Mouse (Mus musculus): ENCODE measurements around the gene Dnmt1.

DNA sequence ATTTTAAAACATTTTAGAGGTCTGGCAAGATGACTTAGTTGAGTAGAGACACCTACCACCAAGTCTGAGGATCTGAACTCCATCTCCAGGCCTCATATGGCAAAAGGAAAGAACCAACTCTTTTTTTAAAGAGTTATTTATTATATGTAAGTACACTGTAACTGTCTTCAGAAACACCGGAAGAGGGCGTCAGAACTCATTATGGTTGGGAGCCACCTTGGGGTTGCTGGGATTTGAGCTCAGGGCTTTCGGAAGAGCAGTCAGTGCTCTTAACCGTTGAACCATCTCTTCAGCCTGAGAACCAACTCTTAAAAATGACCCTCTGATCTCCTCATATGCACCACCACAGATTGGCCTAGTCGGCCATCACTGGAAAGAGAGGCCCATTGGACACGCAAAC is 72.5 kb downstream of the Dnmt1 start:
- TF ChIP-seq CTCF (IDR thresholded peaks at IDR 0.05; ENCODE audit: control insufficient read depth, insufficient read depth, insufficient replicate concordance, low read depth, low read length) (no peak), POLR2A (IDR thresholded peaks at IDR 0.05; ENCODE audit: control insufficient read depth, low read depth, low read length) (no peak)
